Mouse (Mus musculus): ENCODE results near the gene Nop10. TPM values are rescaled to one million over a fixed set of nuclear protein-coding genes. Genes with fewer than 3 reads are reported as not detected.
A peak's percentile ranks its signal among the peaks of the same experiment; 100 is the strongest.
"Not testable (repeated sequence)": the region's sequence is repeated elsewhere in the genome, so short reads cannot be mapped to it uniquely, and the experiment has no call there.

Nop10 gene
- polyA plus RNA-seq, 1 experiment, result 95.9 TPM

GRCm38 (mm10) chr2:112265448-112266241, 3.9 kb downstream of the Nop10 start, which contains the start of gene Slc12a6:
TSS of gene Slc12a6 (plus strand) at chr2:112265825.
- peak; percentile 96 for DNase-seq (ENCODE audit: low read depth)
- TF ChIP-seq CTCF (IDR thresholded peaks at IDR 0.05; ENCODE audit: borderline replicate concordance, extremely low read depth, insufficient read depth, insufficient read length) (no peak), POLR2A (IDR thresholded peaks at IDR 0.05; ENCODE audit: borderline replicate concordance, extremely low read depth, insufficient read depth, insufficient read length, poor library complexity, severe bottlenecking) (peak; percentile 69)

DNA sequence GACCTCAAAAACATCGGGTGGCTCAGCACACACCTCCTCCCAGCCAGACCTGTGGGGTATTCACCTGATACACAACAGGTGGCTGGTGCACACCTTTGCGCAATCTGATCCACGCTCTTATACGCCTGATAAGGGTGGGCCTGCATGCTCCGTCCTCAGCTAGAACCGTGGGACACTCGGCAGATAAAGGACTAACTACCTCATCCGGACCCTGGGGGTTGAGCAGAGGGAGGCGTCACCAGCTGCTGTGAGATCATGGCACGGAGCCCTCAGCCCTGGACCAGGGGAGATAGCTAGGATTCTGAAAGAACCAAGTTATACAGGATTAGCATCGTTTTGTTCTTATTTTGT, 4.5 kb downstream of the Nop10 start, which contains the start of gene Gm21985:
Gene Gm21985 (plus strand): TSS at position 73 of the 351 bp plus-strand sequence.
- TF ChIP-seq POLR2A (IDR thresholded peaks at IDR 0.05; ENCODE audit: borderline replicate concordance, extremely low read depth, insufficient read depth, insufficient read length, poor library complexity, severe bottlenecking), result no peak
- no peak for TF ChIP-seq CTCF (IDR thresholded peaks at IDR 0.05; ENCODE audit: borderline replicate concordance, extremely low read depth, insufficient read depth, insufficient read length)
- DNase-seq (ENCODE audit: low read depth), result peak; percentile 62

GRCm38 (mm10) chr2:112266780-112267179, 5.1 kb downstream of the Nop10 start:
- peak; percentile 26 for DNase-seq (ENCODE audit: low read depth)
- TF ChIP-seq POLR2A (IDR thresholded peaks at IDR 0.05; ENCODE audit: borderline replicate concordance, extremely low read depth, insufficient read depth, insufficient read length, poor library complexity, severe bottlenecking) (no peak), CTCF (IDR thresholded peaks at IDR 0.05; ENCODE audit: borderline replicate concordance, extremely low read depth, insufficient read depth, insufficient read length) (no peak)

DNA sequence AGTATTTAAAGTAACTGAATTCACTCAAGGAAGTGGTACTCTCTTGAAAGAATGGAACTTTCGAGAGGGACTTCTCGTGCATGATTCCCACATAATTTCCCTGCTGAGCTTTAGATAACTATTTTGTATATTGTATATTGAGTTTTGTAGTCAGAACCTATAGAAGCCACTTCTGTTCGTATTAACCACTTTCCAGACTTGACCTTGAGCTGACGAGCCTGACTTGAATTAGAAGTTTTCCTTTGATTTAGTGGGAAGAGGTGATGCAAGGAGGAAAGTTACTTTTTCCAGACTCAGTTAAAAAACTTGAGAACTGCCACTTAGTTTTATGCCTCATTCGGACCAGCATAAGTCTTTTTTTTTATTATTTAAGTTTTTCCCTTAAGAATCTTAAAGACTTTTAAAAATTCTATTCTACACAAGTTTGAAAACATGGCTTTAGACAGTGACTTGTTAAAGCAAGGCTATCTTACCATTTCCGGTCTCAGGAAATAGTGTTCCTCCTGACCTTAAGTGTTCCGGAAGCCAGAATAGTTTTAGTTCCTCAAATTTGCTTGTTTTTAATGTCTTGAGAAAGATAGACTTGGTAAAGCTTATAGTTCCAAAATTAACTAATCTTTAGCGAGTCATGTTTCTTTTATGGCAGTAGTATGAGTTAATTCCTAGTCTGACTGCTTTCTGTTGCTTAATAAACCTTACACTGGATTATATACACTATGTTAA, 6.0 kb downstream of the Nop10 start:
- DNase-seq (ENCODE audit: low read depth), result no peak
- TF ChIP-seq POLR2A (IDR thresholded peaks at IDR 0.05; ENCODE audit: borderline replicate concordance, extremely low read depth, insufficient read depth, insufficient read length, poor library complexity, severe bottlenecking), result no peak
- TF ChIP-seq CTCF (IDR thresholded peaks at IDR 0.05; ENCODE audit: borderline replicate concordance, extremely low read depth, insufficient read depth, insufficient read length), result no peak

GRCm38 (mm10) chr2:112270011-112270410, 8.3 kb downstream of the Nop10 start:
- DNase-seq (ENCODE audit: low read depth), result peak; percentile 7
- TF ChIP-seq CTCF (IDR thresholded peaks at IDR 0.05; ENCODE audit: borderline replicate concordance, extremely low read depth, insufficient read depth, insufficient read length) (no peak), POLR2A (IDR thresholded peaks at IDR 0.05; ENCODE audit: borderline replicate concordance, extremely low read depth, insufficient read depth, insufficient read length, poor library complexity, severe bottlenecking) (no peak)

DNA sequence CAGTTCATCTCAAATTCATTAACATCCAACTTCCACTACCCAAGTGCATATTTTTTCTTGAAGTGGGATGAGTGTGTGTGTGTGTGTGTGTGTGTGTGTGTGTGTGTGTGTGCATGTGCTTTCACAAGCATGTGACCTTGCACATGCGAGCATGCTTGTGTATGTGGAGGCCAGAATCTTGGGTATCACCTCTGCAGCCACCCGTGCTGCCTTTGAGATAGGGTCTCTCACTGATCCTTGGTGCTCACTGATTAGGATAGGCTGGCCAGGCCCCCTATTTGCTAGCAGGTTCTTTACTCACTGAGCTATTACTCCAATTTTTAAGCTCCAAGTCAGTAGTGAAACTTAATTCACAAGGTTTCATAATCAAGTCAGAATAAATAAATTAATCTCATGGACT, 11.2 kb downstream of the Nop10 start:
- TF ChIP-seq CTCF (IDR thresholded peaks at IDR 0.05; ENCODE audit: borderline replicate concordance, extremely low read depth, insufficient read depth, insufficient read length) (no peak), POLR2A (IDR thresholded peaks at IDR 0.05; ENCODE audit: borderline replicate concordance, extremely low read depth, insufficient read depth, insufficient read length, poor library complexity, severe bottlenecking) (no peak)
- no peak for DNase-seq (ENCODE audit: low read depth)

DNA sequence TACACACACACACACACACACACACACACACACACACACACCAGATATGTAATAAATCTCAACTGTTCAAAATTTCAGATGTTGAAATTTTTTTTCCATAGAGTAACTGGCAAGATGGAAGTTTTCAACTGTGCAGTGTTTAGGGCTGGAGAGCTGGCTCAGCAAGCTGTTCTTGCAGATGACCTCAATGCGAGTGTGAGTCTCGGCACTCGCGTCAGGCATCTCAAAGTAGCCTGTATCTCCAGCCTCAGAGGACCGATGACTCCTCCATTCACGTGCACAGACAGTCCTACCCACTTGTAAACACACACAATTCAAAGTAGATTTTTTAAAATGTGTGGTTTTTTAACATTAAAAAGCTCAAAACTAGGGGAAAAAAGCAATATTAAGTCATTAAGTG, 11.7 kb downstream of the Nop10 start:
- no peak for DNase-seq (ENCODE audit: low read depth)
- TF ChIP-seq CTCF (IDR thresholded peaks at IDR 0.05; ENCODE audit: borderline replicate concordance, extremely low read depth, insufficient read depth, insufficient read length) (no peak), POLR2A (IDR thresholded peaks at IDR 0.05; ENCODE audit: borderline replicate concordance, extremely low read depth, insufficient read depth, insufficient read length, poor library complexity, severe bottlenecking) (no peak)

GRCm38 (mm10) chr2:112276870-112277269, 15.1 kb downstream of the Nop10 start:
- no peak for DNase-seq (ENCODE audit: low read depth)
- TF ChIP-seq POLR2A (IDR thresholded peaks at IDR 0.05; ENCODE audit: borderline replicate concordance, extremely low read depth, insufficient read depth, insufficient read length, poor library complexity, severe bottlenecking) (no peak), CTCF (IDR thresholded peaks at IDR 0.05; ENCODE audit: borderline replicate concordance, extremely low read depth, insufficient read depth, insufficient read length) (no peak)

DNA sequence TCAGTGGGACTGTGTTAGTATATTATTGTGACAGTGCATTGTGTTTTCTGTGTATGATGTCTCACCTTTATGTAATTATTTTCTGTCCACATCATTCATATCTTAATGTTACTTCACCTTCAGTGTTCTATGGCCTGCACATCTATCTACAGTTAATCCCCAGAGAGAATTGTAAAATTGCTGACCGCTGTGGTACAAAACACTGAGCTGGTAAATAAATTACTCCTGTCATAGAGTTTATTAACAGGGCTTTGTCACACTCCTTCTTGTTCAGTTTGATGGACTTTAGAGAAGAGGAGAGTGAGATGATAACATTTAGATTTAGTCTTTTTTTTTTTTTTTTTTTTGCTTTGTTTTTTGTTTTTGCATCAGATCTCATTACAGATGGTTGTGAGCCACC, 21.1 kb downstream of the Nop10 start:
- DNase-seq (ENCODE audit: low read depth), result no peak

DNA sequence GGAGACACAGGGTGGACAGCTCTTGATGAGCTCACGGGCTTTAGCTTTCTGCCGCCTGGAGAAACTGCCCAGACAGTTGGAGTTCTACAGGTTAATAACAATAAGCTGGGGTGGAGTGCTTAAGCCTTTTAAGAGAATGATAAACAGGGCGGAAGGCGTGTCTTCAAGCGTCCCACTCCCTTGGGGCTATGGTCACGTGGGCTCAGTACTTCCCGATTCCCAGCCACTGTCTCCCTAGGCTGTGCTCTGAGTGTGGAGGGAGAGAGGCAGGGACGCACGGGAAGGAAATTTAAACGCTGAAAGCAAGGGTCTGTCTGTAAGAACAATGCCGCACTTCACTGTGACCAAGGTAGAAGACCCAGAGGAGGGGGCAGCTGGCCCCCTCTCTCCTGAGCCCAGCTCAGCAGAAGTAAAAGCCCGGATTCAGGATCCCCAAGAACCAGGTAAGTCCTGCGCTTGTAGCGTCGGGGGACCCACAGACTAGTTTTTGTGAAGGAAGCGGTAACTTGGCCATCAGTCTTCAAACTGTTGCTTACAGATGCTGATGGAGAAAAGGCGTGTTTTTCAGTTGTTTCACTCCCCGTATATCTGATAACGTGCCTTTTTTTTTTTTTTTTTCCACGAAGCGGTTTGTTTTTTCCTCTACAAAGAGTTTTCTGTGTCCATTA, 22.8 kb downstream of the Nop10 start:
- TF ChIP-seq CTCF (IDR thresholded peaks at IDR 0.05; ENCODE audit: borderline replicate concordance, extremely low read depth, insufficient read depth, insufficient read length) (no peak), POLR2A (IDR thresholded peaks at IDR 0.05; ENCODE audit: borderline replicate concordance, extremely low read depth, insufficient read depth, insufficient read length, poor library complexity, severe bottlenecking) (no peak)
- peak; percentile 83 for DNase-seq (ENCODE audit: low read depth)

More for the DNA sequence above, 21.1 kb downstream of the Nop10 start:
- TF ChIP-seq POLR2A (IDR thresholded peaks at IDR 0.05; ENCODE audit: borderline replicate concordance, extremely low read depth, insufficient read depth, insufficient read length, poor library complexity, severe bottlenecking) (no peak), CTCF (IDR thresholded peaks at IDR 0.05; ENCODE audit: borderline replicate concordance, extremely low read depth, insufficient read depth, insufficient read length) (no peak)

GRCm38 (mm10) chr2:112285031-112285390, 23.3 kb downstream of the Nop10 start:
- DNase-seq (ENCODE audit: low read depth), result no peak
- TF ChIP-seq POLR2A (IDR thresholded peaks at IDR 0.05; ENCODE audit: borderline replicate concordance, extremely low read depth, insufficient read depth, insufficient read length, poor library complexity, severe bottlenecking) (no peak), CTCF (IDR thresholded peaks at IDR 0.05; ENCODE audit: borderline replicate concordance, extremely low read depth, insufficient read depth, insufficient read length) (no peak)

DNA sequence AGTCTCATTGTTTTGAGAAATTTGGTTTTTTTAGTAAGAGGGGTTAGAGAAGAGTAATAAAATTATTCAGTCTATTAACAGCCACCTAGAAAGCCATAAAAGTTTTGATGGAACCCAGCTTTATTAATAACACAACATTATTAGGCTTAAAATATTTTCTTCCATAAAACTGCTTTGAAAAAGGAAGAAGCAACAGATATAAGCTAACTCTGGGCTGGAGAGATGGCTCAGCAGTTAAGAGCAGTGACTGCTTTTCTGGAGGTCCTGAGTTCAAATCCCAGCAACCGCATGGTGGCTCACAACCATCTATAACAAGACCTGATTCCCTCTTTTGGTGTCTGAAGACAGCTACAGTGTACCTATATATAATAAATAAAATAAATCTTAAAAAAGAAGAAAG, 24.3 kb downstream of the Nop10 start:
- not testable (repeated sequence) for DNase-seq (ENCODE audit: low read depth)

All from brain, embryonic 14.5 days (tissue).